Mouse (Mus musculus): Measurements from ENCODE around the gene Mrpl20.
A peak's percentile ranks its signal among the peaks of the same experiment; 100 is the strongest.

Gene Mrpl20

DNA sequence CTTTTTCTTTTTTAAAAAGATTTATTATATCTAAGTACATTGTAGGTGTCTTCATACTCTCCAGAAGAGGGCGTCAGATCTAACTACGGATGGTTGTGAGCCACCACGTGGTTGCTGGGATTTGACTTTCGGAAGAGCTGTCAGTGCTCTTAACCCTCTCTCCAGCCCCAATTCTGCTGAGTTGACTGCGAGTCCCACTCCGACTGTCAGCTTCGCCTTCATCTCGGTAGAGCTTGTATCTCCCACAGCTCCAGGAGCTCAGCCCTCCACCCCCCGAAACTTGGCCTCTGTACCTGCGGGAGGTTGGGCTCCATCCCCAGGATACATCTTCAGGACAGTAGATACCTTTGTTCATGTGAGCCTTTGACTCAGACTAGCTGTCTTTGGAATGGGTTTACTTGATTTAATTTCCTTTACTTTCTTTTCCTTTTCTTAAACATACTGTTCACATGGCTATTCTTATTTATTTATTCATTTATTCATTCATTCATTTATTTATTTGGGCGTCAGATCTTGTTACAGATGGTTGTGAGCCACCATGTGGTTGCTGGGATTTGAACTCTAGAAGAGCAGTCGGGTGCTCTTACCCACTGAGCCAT lies at the start of gene Mrpl20:
TSS of gene Mrpl20 (plus strand) at position 138 of the 599 bp plus-strand sequence.
- DNase-seq (ENCODE audit: low spot score): no peak

DNA sequence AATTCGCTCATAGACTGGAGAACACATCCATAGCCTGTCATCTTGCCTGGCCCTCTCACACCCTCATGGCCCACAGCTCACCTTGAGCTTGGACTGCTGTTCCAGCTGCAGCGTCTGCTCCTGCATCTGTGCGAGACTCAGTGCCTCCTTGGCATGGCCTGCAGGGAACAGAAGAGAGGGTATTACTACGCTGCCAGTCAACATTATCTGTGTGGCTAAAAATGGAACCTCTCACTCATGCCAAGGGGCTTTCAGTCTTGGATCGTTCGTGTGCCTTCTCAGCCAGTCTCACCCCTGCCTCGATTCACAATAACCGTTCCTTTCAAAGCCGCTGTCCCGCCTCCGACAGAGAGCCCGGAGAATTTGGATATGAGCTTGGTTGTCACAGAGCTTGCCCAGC lies 45.7 kb upstream of the Mrpl20 start:
- DNase-seq (ENCODE audit: low spot score): no peak

DNA sequence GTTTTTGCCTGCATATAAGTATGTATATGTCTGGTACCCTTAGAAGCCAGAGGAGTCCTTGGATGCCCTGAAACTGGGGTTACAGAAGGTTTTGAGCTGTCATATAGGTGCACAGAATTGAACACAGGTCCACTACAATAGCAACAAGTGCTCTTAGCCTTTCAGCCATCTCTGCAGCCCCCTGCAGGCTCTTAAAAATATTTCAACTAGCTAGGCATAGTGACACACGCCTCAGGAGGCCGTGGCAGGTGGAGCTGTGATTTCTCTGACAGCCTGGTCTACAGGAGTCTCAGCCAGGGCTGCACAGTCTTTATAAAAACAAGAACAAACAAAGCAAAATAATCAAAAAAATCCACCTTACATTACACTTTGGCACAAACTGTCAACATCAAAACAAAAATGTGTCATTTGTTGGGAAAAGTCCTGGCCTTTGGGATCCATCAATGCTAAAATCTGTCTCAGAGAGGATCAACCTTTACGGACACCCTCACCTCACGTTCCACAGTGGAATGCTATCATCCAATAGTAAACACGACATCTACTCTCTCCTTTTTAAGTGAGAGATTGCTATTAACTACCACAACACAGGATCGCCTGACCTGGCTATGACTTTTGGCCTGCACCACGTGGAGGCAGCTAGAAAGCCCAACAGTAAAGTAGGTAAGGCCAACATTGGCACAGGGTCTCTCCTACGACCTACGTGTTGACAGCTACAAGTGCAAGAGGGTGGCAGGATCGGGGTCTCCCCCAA lies 42.6 kb upstream of the Mrpl20 start:
- no peak for DNase-seq (ENCODE audit: low spot score)

DNA sequence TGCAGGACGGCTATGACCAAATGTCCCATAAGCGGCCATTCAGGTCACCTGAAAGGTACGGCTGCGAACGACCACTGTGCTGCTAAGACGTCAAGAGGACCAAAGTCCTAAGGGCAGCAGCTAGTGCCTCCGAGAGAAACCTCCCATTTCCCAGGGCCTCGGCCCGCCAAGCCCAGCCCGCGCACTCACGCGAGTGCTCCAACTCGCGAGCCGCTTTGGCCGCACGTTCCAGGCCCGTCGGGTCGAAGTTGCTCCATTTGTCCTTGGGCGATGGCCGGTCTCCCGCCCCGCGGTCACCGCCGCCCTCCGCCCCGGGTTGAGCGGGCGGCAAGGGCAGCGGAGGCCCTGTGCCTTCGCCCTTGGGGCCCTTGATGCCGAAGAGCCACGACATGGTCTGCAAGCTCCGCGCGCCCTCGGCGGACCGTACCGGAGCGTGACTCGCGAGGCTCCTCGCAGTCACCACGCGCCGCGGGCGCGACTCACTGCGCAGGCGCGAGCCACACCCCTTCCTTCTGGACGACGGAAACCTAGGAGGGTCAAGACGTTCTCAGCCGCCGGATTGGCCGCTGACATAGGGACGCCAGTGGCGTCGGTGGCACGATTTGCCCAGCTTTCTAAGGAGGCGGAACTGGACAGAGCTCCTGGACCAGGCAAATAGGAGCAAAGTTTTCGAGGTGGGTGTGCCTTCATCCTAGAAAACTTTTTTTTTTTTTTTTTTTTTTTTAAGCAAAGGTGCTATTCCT lies 41.9 kb upstream of the Mrpl20 start, which contains the start of gene Atad3a:
TSS of gene Atad3a (minus strand) at position 481 of the 743 bp plus-strand sequence.
- peak; percentile 85 for DNase-seq (ENCODE audit: low spot score)

DNA sequence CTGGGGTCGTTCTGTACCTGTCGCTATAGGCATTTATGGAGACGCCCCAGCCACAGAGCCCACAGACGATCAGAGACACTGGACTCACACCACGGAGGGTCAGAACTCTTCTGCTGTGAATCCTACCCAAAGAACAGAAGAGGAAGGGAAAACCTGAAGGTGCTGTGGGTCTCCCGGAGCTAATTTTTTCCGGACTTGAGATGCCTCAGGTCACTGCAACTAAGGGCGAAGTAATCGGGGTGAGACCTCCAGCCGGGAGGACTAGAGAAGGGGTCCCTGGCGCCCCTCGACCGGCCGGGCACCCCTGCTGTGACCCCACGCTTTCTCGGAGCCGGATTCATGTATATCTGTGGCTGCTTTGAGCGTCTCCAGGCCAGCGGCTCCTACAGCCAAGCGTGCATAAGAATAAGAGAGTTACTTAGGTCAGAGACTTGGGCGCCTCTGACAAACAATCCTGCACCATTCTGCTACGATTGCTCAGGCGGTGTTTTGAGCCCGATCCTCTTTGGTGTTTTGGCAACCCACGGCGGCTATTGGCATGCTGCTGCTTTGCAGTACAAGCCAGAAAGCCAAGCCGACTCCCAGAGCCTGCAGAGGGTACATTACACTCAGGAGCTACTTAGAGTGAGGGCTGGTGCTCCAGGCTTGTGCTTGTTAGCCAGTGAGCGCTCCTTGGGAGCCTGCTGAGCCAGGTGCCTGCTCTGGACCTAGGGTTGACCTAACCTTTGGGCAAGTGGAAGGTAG lies 41.1 kb upstream of the Mrpl20 start:
- no peak for DNase-seq (ENCODE audit: low spot score)

DNA sequence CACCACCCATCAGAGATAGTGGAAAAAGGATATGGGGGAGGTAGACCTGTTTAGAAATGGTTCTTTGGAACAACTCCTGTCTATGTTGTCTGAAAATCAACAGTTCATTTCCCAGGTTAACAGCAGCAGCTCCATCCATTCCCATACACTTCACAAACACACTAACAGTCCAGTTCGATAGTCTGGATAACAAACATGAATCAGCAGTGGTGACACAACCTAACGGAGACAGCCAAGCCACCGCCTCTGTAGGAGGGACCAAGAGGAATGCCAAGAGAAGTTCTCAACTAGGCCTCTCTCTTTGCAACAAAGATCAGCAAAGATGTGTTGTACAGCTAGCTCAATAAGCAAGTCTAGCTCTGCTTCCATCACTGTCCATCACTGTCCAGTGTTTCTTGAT lies 40.3 kb upstream of the Mrpl20 start:
- no peak for DNase-seq (ENCODE audit: low spot score)

DNA sequence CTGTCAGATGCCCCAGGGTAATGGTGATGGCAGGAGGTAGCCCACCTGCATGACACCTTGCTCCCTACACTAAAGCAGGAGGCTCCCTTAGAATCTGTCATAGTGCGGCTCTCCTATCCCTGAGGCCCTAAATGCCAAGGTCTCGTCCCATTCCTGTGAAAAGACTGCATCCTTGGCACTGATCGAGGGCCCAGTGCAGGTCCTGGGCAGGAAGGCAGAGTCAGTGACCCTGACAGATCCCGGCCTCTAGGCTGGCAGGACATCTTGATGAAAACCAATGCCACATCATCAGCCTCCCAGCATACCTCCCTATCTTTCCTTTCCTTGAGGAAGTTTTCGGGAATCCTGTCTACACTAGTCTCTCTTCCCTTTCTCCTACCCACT lies 33.2 kb upstream of the Mrpl20 start:
- DNase-seq (ENCODE audit: low spot score): no peak

DNA sequence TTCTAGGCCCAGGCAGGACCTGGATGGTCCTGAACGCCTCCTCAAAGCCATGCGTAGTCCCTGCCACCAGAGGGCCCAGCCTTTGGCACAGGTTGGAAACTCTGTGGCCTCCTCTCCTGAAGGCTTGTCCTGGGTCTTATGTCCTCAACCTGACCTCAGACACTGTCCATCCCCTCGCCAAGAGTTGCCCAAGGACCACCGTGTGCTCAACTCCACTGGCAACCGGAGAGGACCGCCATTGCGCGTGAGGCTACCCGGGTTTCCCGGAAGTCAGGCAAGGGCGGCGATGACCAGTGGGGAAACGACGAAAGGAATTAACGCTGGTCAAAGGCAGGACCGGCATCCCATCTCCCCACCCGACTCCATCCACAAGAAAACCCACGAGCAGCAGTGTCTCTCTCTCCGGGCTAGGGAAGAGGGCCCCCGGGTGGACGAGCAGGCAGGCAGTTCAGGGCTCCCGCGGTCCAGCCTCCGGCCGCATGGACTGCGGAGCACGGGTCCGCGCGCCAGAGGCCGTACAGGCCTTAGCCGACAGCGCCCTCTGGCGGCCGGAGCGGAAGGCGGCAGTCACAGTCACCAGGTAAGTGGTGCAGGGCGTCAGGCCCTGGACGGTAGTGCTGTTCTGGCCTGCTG lies 32.7 kb upstream of the Mrpl20 start:
- peak; percentile 82 for DNase-seq (ENCODE audit: low spot score)

DNA sequence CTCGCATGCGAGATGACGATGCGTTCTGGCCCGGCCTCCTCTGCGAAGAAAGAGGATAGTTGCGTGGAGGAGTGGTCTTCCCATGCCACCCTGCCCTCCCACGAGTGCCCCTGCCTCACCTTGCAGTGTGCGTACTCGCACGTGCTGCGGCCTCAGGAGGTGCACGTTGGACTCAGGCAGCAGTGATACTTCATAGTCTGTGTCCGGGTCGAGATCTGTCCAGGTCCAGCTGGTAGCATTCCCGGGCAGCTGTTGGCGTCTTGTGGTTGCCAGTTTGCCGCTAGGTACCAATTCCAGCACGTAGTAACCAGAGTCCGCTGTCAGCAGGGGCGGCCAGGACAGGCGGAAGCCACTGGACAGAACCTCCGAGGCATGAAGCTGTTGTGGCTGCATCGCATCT lies 32.1 kb upstream of the Mrpl20 start:
- no peak for DNase-seq (ENCODE audit: low spot score)

DNA sequence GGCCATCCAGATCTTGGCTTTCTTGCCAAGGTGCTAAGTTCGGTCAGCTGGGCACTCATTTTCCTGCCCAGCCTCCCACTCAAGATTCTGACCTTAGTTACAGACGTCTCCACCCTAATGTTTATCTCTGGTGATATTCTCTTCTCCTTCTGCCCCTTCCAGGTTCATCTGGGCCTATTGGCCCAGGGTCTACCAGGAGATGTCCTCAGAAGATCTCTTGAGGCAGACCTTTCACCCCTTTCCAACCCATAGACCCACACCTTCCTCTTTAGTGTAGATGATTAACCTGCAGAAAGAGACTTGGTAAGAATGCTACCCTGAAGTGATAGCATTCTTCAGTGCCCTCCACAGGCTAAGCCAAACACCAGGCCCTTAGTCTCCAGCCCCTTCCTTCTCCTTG lies 31.0 kb upstream of the Mrpl20 start:
- DNase-seq (ENCODE audit: low spot score): no peak

DNA sequence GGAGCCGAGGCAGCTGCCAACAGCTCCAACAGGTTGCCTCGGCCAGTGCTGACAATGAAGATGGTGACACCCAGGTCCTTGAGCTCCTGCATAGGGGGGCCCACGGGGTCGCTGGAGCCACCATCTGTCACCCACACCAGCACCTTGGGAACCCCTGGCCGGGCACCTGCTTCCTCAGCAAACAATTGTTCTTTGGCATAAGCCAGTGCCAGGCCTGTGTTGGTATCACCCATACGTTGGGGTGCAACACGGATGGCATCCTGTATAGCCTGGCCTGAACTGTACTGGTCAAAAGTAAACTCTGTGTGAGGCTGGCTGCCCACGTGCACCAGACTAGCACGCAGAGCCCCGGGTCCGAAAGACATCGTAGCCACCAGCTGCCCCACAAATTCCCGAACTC lies 29.9 kb upstream of the Mrpl20 start:
- DNase-seq (ENCODE audit: low spot score): no peak

DNA sequence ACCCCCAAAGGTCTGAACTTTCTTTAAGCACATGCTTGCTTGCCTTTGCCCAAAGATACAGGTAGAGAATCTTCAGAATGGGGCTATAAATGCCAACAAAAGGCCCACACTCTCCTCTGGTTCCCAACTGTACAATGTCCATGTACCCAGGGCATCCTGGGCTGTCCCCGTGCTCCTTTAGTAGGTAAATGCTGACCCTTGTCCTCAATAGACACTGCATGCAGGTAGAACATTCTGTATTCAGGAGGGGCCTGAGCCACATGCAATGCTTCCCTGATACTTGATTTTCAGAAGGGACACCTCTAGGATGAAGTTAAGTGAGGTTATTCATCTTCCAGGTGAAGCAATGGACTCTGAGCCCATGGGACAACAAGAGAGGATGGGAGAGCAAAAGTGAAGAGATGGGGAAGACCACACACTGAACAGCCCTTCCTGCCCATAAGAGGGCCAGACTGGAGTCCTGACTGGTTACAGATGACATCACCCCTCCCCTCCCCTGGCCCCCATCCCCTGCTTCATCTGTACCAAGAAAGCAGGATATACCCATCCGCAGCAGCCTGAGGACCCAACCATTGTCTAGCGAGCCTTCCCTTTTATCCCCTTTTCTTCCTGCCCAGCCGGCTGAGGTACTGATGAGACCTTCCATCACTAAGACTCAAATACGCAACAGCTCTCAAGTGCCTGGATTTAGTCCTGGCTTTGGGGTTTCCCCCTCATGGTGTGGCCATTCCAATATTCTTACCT lies 29.2 kb upstream of the Mrpl20 start:
- no peak for DNase-seq (ENCODE audit: low spot score)

DNA sequence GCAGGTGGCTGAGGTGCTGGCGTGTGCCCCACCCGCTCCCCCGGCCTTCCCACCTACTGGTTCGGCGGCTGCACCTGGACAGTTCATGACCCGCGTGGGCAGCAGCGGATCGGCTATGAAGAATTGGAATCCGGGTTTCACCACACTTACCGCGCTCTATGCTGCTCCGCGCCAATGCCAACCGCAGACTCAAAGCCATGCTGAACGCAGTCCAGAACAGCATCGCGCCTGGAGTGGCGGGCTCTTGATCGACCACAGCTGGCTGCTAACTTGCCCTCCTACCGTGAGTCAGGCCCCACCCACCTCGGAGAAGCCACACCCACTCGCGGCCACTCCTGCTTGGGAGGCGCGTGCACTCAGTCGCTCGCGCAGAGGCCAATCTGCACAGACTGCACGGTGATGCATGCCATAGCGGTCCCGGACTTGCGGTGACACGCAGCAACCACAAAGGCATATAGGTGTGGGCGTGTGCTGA lies 28.4 kb upstream of the Mrpl20 start, which contains the start of gene Vwa1:
TSS of gene Vwa1 (minus strand) at position 419 of the 475 bp plus-strand sequence.
- no peak for DNase-seq (ENCODE audit: low spot score)

DNA sequence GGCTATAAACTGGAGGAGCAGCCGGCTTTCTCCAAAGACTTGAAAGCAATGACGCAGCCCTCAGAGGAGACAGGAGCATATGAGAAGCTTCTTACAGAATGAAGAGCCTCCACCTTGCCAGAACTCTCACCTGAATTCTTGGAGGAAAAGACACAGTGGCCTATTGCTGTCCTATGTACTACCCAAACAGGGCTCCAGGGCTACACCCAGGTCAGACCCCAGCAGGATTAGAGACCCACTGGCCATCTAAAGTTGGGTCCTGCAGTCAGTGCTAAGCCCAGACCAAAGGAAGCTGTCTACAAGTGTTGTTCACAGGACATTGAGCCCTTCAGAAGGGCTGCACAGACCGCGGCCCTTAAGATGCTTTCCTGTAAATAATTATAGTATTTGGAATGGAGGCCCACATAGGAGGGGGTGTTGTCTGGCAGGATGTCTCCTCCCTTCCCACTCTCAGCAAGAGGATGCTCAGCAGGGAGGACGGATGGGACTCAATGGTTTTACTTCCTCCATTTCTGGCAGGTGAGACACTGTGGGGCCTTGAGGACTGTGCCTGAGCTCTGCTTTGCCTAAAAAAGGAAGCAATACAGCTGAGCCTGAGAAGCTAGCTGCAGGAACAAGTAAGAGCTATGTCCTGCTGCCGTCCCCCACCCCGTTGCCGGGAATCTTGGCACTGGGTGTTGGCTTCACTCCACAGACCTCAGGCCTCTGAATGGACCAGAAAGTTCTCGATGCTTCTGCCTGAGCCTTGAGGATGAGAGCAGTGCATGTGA lies 27.5 kb upstream of the Mrpl20 start:
- no peak for DNase-seq (ENCODE audit: low spot score)

DNA sequence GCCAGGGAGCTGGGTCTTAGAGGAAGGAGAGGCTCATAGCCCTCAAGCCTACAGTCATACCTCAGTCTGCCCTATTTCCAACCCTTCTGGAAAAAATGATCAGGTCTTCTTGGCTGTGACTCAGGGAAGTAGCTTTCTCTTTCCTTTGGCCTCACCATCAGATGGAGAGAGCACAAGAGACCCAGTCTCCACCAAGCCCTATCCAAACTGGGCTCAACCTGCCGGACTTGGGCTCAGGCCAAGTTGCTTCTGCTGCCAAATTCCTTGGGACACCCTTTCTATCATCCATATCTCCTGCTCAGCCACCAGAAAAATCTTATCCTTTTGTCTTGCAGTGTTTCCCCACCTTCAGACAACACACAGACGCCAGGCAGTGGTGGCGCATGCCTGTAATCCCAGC lies 26.8 kb upstream of the Mrpl20 start:
- DNase-seq (ENCODE audit: low spot score): no peak

DNA sequence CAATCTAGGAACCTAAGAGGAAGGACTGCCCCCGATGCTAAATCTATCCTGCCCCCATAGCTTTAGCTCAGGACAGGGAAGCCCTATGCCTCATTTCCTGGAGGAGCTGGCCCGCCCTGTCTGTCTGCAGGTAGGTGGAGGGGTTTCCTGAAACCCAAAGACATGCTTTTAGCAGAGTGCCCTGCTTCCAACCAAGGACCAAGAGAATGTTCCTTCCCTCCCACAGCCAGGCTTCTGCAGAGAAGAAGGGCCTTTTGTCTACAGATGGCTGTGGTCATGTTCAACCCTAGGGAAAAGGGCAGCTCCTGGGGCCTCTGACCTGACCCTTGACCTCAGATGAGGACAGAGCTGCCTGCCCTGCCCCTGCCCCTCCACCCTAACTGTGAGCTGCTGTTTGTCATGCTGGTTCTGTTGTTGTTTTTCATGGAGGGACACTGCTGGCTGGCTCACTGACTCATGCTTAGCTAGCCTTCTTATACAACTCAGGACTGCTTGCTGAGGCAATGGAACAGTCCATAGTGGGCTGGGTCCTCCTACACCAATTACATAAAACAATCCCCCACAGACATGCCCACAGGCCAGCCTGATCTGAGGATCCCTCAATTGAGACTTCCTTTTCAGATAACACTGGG lies 25.9 kb upstream of the Mrpl20 start:
- no peak for DNase-seq (ENCODE audit: low spot score)

DNA sequence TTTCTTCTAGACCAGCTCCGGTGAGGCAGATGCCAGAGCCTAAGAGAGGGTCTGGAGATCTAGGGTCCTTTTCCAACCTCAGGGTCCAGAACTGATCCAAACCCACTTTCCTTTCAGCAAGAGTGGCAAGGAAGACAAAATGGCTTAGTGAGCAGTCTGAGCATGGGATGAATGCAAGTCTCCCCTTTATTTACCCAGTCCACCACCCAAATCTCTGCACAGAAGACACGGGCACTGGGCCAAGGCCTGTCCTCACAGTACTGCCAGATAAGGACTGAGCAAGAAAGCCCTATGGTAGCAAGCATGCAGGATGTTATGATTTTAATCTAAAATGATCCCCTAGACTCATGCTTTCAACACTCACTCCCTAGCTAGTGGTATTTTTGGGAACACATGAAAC lies 24.9 kb upstream of the Mrpl20 start:
- DNase-seq (ENCODE audit: low spot score): no peak

DNA sequence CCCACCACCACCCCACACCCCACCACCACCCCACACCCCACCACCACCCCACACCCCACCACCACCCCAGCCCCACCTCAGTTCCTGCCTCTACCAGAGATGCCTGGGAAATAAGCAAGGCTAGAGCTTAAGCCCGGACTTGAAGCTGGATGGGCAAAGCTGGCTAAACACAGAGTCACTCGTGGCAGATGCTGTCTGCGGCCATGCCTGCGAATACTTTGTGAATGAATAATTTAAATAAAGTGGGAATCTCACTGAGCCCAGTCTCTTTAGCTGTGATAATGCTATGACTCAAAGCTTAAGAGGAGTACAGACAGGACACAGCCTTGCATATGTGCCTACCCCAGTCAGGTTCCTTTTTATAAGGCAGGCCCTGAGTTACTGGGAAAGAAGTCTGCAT lies 23.2 kb upstream of the Mrpl20 start:
- no peak for DNase-seq (ENCODE audit: low spot score)

DNA sequence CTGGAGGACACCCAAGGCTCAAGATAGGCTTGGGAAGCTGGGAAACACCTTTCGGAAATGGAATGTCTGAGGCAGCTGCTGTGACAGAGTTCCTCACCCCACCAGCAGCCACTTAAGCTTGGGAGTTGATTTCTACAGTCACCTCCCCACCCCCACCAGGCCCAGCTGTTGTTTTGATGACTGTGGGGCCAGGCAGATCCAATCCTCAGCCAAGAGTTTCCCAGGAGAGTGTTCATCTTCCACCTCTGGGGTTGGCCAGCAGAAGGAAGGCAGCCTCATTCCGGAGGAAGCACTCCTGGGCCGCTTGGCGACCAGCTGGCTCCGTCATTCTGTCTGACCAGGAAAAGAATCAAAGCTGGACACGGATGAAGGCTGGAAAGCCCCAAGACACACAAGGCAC lies 21.8 kb upstream of the Mrpl20 start:
- no peak for DNase-seq (ENCODE audit: low spot score)

Data from layer of hippocampus, adult 9-10 months (tissue).